Mouse (Mus musculus) mammary gland, adult 2 months (tissue): ENCODE results near the gene Ms4a14. TPM values are rescaled to one million over a fixed set of nuclear protein-coding genes. Genes with fewer than 3 reads are reported as not detected.

Experiments used
- polyA plus RNA-seq: library from polyadenylated mRNA; depleted of rRNA; stranded (reverse); fragments of >200 nt; gene quantifications from 2 replicates; pipeline ENCODE4 v1.2.3, GENCODE M21; 2012; ENCODE audit warnings: low replicate concordance; rRNA removed

Ms4a14 gene
- 0.35 and 1.4 TPM in 2 replicates for polyA plus RNA-seq

GRCm38 (mm10) chr19:11314354-11314753, at the start of gene Ms4a14:
Gene Ms4a14, minus strand, starts transcription at chr19:11314454.

GRCm38 (mm10) chr19:11335932-11336331, 21.7 kb upstream of the Ms4a14 start, which contains the start of gene Ms4a7:
Gene Ms4a7, minus strand, starts transcription at chr19:11336146.

GRCm38 (mm10) chr19:11283773-11284172, 30.5 kb downstream of the Ms4a14 start, which contains the start of gene Ms4a5:
Gene Ms4a5, minus strand, starts transcription at chr19:11283873.

GRCm38 (mm10) chr19:11266052-11266845, 48.0 kb downstream of the Ms4a14 start, which contains the start of gene Ms4a1:
Gene Ms4a1, minus strand, starts transcription at chr19:11266241.

Other genes starting within 250 kb of the Ms4a14 start
- 6.6 and 18.8 TPM in 2 replicates for gene Ms4a8a, start 233.4 kb downstream of the Ms4a14 start, polyA plus RNA-seq
- not detected in 2 replicates for gene 1700017D01Rik, start 183.6 kb downstream of the Ms4a14 start, polyA plus RNA-seq
- not detected in 2 replicates for gene 1700025F22Rik, start 149.1 kb downstream of the Ms4a14 start, polyA plus RNA-seq
- gene Ms4a13, start 117.7 kb downstream of the Ms4a14 start, polyA plus RNA-seq = not detected in 2 replicates
- not detected in 2 replicates for gene Ms4a12, start 82.0 kb downstream of the Ms4a14 start, polyA plus RNA-seq
- 7.6 and 12.1 TPM in 2 replicates for gene Ms4a1, start 48.2 kb downstream of the Ms4a14 start, polyA plus RNA-seq
- gene Ms4a5, start 30.6 kb downstream of the Ms4a14 start, polyA plus RNA-seq = not detected in 2 replicates
- gene Ms4a7, start 21.7 kb upstream of the Ms4a14 start, polyA plus RNA-seq = 2.6 and 8.1 TPM in 2 replicates
- 0.97 and 2.4 TPM in 2 replicates for gene Ms4a4a, start 61.1 kb upstream of the Ms4a14 start, polyA plus RNA-seq
- gene Ms4a4c, start 90.3 kb upstream of the Ms4a14 start, polyA plus RNA-seq = 4.0 and 6.8 TPM in 2 replicates
- 46.1 and 93.0 TPM in 2 replicates for gene Ms4a4b, start 129.1 kb upstream of the Ms4a14 start, polyA plus RNA-seq
- 6.0 and 14.4 TPM in 2 replicates for gene Ms4a6c, start 154.9 kb upstream of the Ms4a14 start, polyA plus RNA-seq
- gene Gm8369, start 171.5 kb upstream of the Ms4a14 start, polyA plus RNA-seq = 13.1 and 23.7 TPM in 2 replicates
- 22.9 and 41.2 TPM in 2 replicates for gene Ms4a6b, start 202.1 kb upstream of the Ms4a14 start, polyA plus RNA-seq
- gene Ms4a4d, start 222.3 kb upstream of the Ms4a14 start, polyA plus RNA-seq = 23.9 and 37.1 TPM in 2 replicates